7 mouse cellular contexts compared by ENCODE assay signal in the genomic region with DNA sequence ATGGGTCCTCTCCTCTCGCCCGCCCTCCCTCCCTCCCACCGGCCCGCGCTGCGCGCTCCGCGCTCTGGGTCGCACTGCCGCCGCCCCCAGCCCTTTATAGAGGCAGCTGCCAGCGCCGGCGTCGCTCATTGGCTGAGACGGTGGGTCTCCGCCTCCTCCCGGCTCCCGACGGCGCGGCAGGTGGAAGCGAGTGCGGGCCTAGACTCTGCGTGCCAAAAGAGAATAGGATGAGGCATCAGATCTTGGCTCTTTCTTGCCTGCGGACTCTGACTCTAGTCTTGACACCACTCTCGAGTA. TPM values are rescaled to one million over a fixed set of nuclear protein-coding genes. Genes with fewer than 3 reads are reported as not detected.
DNase-seq lines count a peak whose midpoint lies in the region; ATAC-seq and TF ChIP-seq lines count a peak whose summit lies in the region.

Gene Elavl3, minus strand, starts transcription at position 66 of the 297 bp plus-strand sequence.

- peaks cover 80% of the 10 kb centered on the region for H3K27me3 ChIP-seq in lung, embryonic 15.5 days
- peaks cover 8% of the 10 kb centered on the region; the same call in 1 of the 2 replicates for H3K27me3 ChIP-seq in hindbrain, embryonic 11.5 days (ENCODE audit: control insufficient read depth, insufficient read depth, low read length)
- H3K27me3 ChIP-seq in limb, embryonic 10.5 days (ENCODE audit: low read depth, poor library complexity, severe bottlenecking): peaks cover 96% of the 10 kb centered on the region

- ATAC-seq in lung, embryonic 15.5 days (ENCODE audit: borderline replicate concordance, extremely low read depth, low FRiP score, low TSS enrichment): no peak
- peak; percentile 70 for ATAC-seq in hindbrain, embryonic 11.5 days (ENCODE audit: low FRiP score)

- H3K36me3 ChIP-seq in lung, embryonic 15.5 days: peaks cover 1% of the 10 kb centered on the region; the same call in 1 of the 2 replicates
- no peaks in the 10 kb centered on the region for H3K36me3 ChIP-seq in hindbrain, embryonic 11.5 days (ENCODE audit: control insufficient read depth, insufficient read depth, low read length)
- peaks cover 5% of the 10 kb centered on the region for H3K36me3 ChIP-seq in limb, embryonic 10.5 days

- H3K27ac ChIP-seq in lung, embryonic 15.5 days: no peak within 1 kb of the TSS
- H3K27ac ChIP-seq in hindbrain, embryonic 11.5 days (ENCODE audit: low read depth, low read length): peak within 1 kb of the TSS; percentile 95
- no peak within 1 kb of the TSS for H3K27ac ChIP-seq in limb, embryonic 10.5 days

- DNase-seq in lung, adult 2 months: no peak
- peak; percentile 97 for DNase-seq in cerebellum, postnatal 14 days
- DNase-seq in hindbrain, embryonic 11.5 days (ENCODE audit: low spot score): peak; percentile 89
- peak; percentile 52 for DNase-seq in limb, embryonic 10.5 days (ENCODE audit: low spot score)
- peak; percentile 85 for DNase-seq in retina, postnatal 1 day
- DNase-seq in T-cell, adult 2 months (ENCODE audit: low spot score): no peak

- TF ChIP-seq POLR2A in lung, adult 2 months (IDR thresholded peaks at IDR 0.05; ENCODE audit: borderline replicate concordance, extremely low read depth, low read depth, low read length): no peak

- H3K4me1 ChIP-seq in lung, embryonic 15.5 days: peaks cover 27% of the 10 kb centered on the region
- peaks cover 4% of the 10 kb centered on the region for H3K4me1 ChIP-seq in lung, adult 2 months (ENCODE audit: control insufficient read depth, insufficient read depth, low read length)
- H3K4me1 ChIP-seq in hindbrain, embryonic 11.5 days (replicated peaks; ENCODE audit: control insufficient read depth, insufficient read depth, low read length): peaks cover 8% of the 10 kb centered on the region; the same call in 1 of the 2 replicates
- H3K4me1 ChIP-seq in limb, embryonic 10.5 days: peaks cover 32% of the 10 kb centered on the region

- H3K4me2 ChIP-seq in lung, embryonic 15.5 days: peak within 1 kb of the TSS; percentile 67
- peak within 1 kb of the TSS; percentile 68 for H3K4me2 ChIP-seq in hindbrain, embryonic 11.5 days (replicated peaks; ENCODE audit: low read depth, low read length)

- WGBS in lung, embryonic 15.5 days: 2% methylated on average over 20 of the region's 28 CpGs
- 2% methylated on average over 27 of the region's 28 CpGs for WGBS in lung, adult 2 months
- under 1% methylated on average over 21 of the region's 28 CpGs for WGBS in hindbrain, embryonic 11.5 days
- 1% methylated on average over 19 of the region's 28 CpGs for WGBS in limb, embryonic 10.5 days

- no peaks in the 10 kb centered on the region for H3K9me3 ChIP-seq in lung, embryonic 15.5 days
- H3K9me3 ChIP-seq in hindbrain, embryonic 11.5 days (ENCODE audit: control insufficient read depth, low read length): no peaks in the 10 kb centered on the region
- no peaks in the 10 kb centered on the region for H3K9me3 ChIP-seq in limb, embryonic 10.5 days (replicated peaks)

- H3K4me3 ChIP-seq in lung, embryonic 15.5 days: peak within 1 kb of the TSS; percentile 38
- no peak within 1 kb of the TSS for H3K4me3 ChIP-seq in lung, adult 2 months (replicated peaks; ENCODE audit: extremely low read depth, low read depth, low read length)
- peak within 1 kb of the TSS; percentile 93 for H3K4me3 ChIP-seq in hindbrain, embryonic 11.5 days (ENCODE audit: low read depth, low read length)
- H3K4me3 ChIP-seq in limb, embryonic 10.5 days: peak within 1 kb of the TSS; percentile 48

- TF ChIP-seq CTCF in lung, adult 2 months (IDR thresholded peaks at IDR 0.05; ENCODE audit: insufficient read depth, low read length): no peak

- no peak within 1 kb of the TSS for H3K9ac ChIP-seq in lung, embryonic 15.5 days
- H3K9ac ChIP-seq in hindbrain, embryonic 11.5 days (ENCODE audit: low read depth, low read length): peak within 1 kb of the TSS; percentile 97

RNA-seq across cellular contexts. Expression of gene Elavl3, which starts in this region (rescaled TPM):
- 0.25 and 0.51 TPM in 2 replicates for polyA plus RNA-seq in lung, embryonic 15.5 days (2015; fragmentation: Nextera tagmentation; extraction: Ambion mirVana)
- 0.05 and 0.06 TPM in 2 replicates for polyA plus RNA-seq in lung, adult 2 months (2012; rRNA removed)
- polyA plus RNA-seq in hindbrain, embryonic 11.5 days (2014; fragmentation: Nextera tagmentation; extraction: Ambion mirVana): 72.9 and 85.2 TPM in 2 replicates
- 0.06 and 0.10 TPM in 2 replicates for polyA plus RNA-seq in limb, embryonic 10.5 days (2016; fragmentation: Nextera tagmentation; extraction: Ambion mirVana)

Comparison
In these comparisons a context has a peak if more than half of its experiments do, and no peak if none do; other contexts are left out.
1. RNA of gene Elavl3 (polyA plus RNA-seq): 72.9 to 85.2 TPM in hindbrain, embryonic 11.5 days; 0.25 to 0.51 TPM in lung, embryonic 15.5 days, 0.06 to 0.10 TPM in limb, embryonic 10.5 days and 0.05 to 0.06 TPM in lung, adult 2 months; every median in the first group is over 10 times any median in the second.
2. Peak in DNase-seq and H3K4me3 ChIP-seq in limb, embryonic 10.5 days; RNA of the gene not detected or under 1 TPM.
3. DNase-seq: peak in cerebellum, postnatal 14 days (2 of 2), hindbrain, embryonic 11.5 days (single experiment) and retina, postnatal 1 day (single experiment); none in lung, adult 2 months (single experiment) and T-cell, adult 2 months (single experiment).